Mouse (Mus musculus): ENCODE results near the gene Myl9.

- TF ChIP-seq MYOD1 (IDR thresholded peaks at IDR 0.05; ENCODE audit: control insufficient read depth in 1 of 3, insufficient read length in 2 of 3, low read depth in 2 of 3) = no peak
- TF ChIP-seq TCF3 (IDR thresholded peaks at IDR 0.05; ENCODE audit: insufficient read length, low read depth) = no peak
Measured at GRCm38 (mm10) chr2:156747315-156747714, 27.9 kb upstream of the Myl9 start.
